Mouse (Mus musculus) spleen, postnatal 4 days (tissue): ENCODE data around the gene Eftud2.

ENCODE experiments used
- DNase-seq, 2 experiments: peaks; one replicate each; pipeline ENCODE4 v3.0.0; 2022; ENCODE audit warnings: low spot score in 2 of 2

The Eftud2 gene

GRCm38 (mm10) chr11:102880585-102881313 lies at the start of gene Eftud2, which contains the start of gene Ccdc103:
TSS of gene Eftud2 (minus strand) at chr11:102880985.
TSS of gene Ccdc103 (plus strand) at chr11:102881204.
- peak; percentile 93 to 96 for DNase-seq

- DNase-seq: peak in 1 of 2 experiments; percentile 85
Observed at GRCm38 (mm10) chr11:102925351-102925717, 44.5 kb upstream of the Eftud2 start.

- DNase-seq: peak; percentile 96 to 98
Observed at GRCm38 (mm10) chr11:102924557-102925350, 44.0 kb upstream of the Eftud2 start, which contains the start of gene Kif18b. TSS of gene Kif18b (minus strand) at chr11:102925124.

GRCm38 (mm10) chr11:102921491-102921890 lies 40.7 kb upstream of the Eftud2 start:
- DNase-seq: no peak

- no peak for DNase-seq
Observed at GRCm38 (mm10) chr11:102918077-102918476, 37.3 kb upstream of the Eftud2 start.

- no peak for DNase-seq
Observed at GRCm38 (mm10) chr11:102915380-102915779, 34.6 kb upstream of the Eftud2 start.

GRCm38 (mm10) chr11:102911376-102911775 lies 30.6 kb upstream of the Eftud2 start:
- no peak for DNase-seq

- DNase-seq: no peak
Observed at GRCm38 (mm10) chr11:102903654-102904053, 22.9 kb upstream of the Eftud2 start.

GRCm38 (mm10) chr11:102902107-102902506 lies 21.3 kb upstream of the Eftud2 start:
- DNase-seq: no peak

- no peak for DNase-seq
Observed at GRCm38 (mm10) chr11:102901199-102901598, 20.4 kb upstream of the Eftud2 start.

- peak; percentile 70 to 88 for DNase-seq
Observed at GRCm38 (mm10) chr11:102900763-102901162, 20.0 kb upstream of the Eftud2 start, which contains the start of gene Gfap. TSS of gene Gfap (minus strand) at chr11:102900912.

GRCm38 (mm10) chr11:102898408-102898807 lies 17.6 kb upstream of the Eftud2 start:
- no peak for DNase-seq

- DNase-seq: no peak
Observed at GRCm38 (mm10) chr11:102896641-102897040, 15.9 kb upstream of the Eftud2 start.

- peak; percentile 73 to 81 for DNase-seq
Observed at GRCm38 (mm10) chr11:102895779-102896178, 15.0 kb upstream of the Eftud2 start.

- DNase-seq: no peak
Observed at GRCm38 (mm10) chr11:102894716-102895115, 13.9 kb upstream of the Eftud2 start.

- peak; percentile 85 to 88 for DNase-seq
Observed at GRCm38 (mm10) chr11:102893015-102893651, 12.3 kb upstream of the Eftud2 start.

GRCm38 (mm10) chr11:102890096-102890495 lies 9.3 kb upstream of the Eftud2 start:
- no peak for DNase-seq

GRCm38 (mm10) chr11:102888135-102888534 lies 7.3 kb upstream of the Eftud2 start:
- DNase-seq: no peak

GRCm38 (mm10) chr11:102887433-102887832 lies 6.6 kb upstream of the Eftud2 start:
- no peak for DNase-seq

GRCm38 (mm10) chr11:102884616-102885219 lies 3.9 kb upstream of the Eftud2 start, which contains the start of gene Fam187a:
TSS of gene Fam187a (plus strand) at chr11:102885169.
- DNase-seq: no peak

GRCm38 (mm10) chr11:102881314-102882198 lies 771 bp upstream of the Eftud2 start:
- DNase-seq: no peak
